Mouse (Mus musculus) frontal cortex, postnatal 25 days (tissue): ENCODE results near the gene Gm732.

Source experiments
- DNase-seq, 2 experiments: peaks; one replicate each; pipeline ENCODE4 v3.0.0; 2022; ENCODE audit warnings: low spot score in 2 of 2

The Gm732 gene

DNA sequence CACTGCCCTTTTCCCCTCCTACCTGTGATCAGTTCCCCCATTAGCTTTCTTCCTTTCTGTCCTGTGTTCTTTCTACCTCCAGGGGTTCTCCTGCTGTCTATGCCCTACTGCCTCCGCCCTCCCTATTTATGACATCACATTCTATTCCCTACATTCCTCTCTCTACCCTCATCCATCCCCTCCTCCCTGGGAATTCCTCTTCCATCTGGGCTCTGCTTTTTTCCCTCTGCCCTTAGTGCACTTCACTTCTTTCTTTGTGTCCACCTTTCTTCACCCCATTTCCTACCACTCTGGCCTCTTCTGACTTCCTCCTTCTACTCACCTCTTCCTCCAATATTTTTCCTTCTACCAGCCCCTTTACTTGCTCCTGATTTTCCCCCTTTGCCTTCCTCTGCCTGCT lies at the start of gene Gm732:
TSS of gene Gm732 (minus strand) at position 101 of the 400 bp plus-strand sequence.
- DNase-seq, result no peak
